Mouse (Mus musculus): ENCODE results near the gene Ncoa4. TPM values are rescaled to one million over a fixed set of nuclear protein-coding genes. Genes with fewer than 3 reads are reported as not detected.
A peak's percentile ranks its signal among the peaks of the same experiment; 100 is the strongest.
"Not testable (repeated sequence)": the region's sequence is repeated elsewhere in the genome, so short reads cannot be mapped to it uniquely, and the experiment has no call there.

Gene Ncoa4
- total and polyA plus RNA-seq, 3 experiments = 54.5 to 64.6 (median 57.9) TPM

GRCm38 (mm10) chr14:32131836-32132235 lies 27.8 kb upstream of the Ncoa4 start (continued):
- no peak for TF ChIP-seq MEF2A (IDR thresholded peaks at IDR 0.05; ENCODE audit: extremely low read depth, insufficient replicate concordance, low read depth, low read length, poor library complexity, severe bottlenecking)

- peak overlapping the region in 1 of 2 experiments; percentile 47; a peak in 2 of 4 replicates for H3K4me3 ChIP-seq (ENCODE audit: control insufficient read depth in 1 of 2, insufficient read depth in 1 of 2, low read depth in 2 of 2, low read length in 2 of 2)
- peaks cover 29 to 44% of the 10 kb centered on the region in 2 experiments for H3K4me1 ChIP-seq (ENCODE audit: control insufficient read depth in 1 of 2, insufficient read depth in 2 of 2, low read length in 2 of 2)
- DNase-seq (ENCODE audit: low read depth, low spot score) = peak; percentile 65
Observed at GRCm38 (mm10) chr14:32134293-32134692, 25.4 kb upstream of the Ncoa4 start.

GRCm38 (mm10) chr14:32136467-32136866 lies 23.2 kb upstream of the Ncoa4 start:
- not testable (repeated sequence) for H3K9me3 ChIP-seq (replicated peaks; ENCODE audit: insufficient read depth, low read length); H3K27me3 ChIP-seq (ENCODE audit: control insufficient read depth in 1 of 2, insufficient read depth in 2 of 2, low read length in 2 of 2); H3K9ac ChIP-seq (ENCODE audit: control insufficient read depth, low read depth, low read length, poor library complexity, severe bottlenecking); H3K4me3 ChIP-seq (ENCODE audit: control insufficient read depth in 1 of 2, insufficient read depth in 1 of 2, low read depth in 2 of 2, low read length in 2 of 2); H3K79me2 ChIP-seq (ENCODE audit: control insufficient read depth, insufficient read depth, low read length, poor library complexity); H3K27ac ChIP-seq (ENCODE audit: control insufficient read depth, low read depth, low read length); DNase-seq (ENCODE audit: low read depth, low spot score)
- peaks cover 31 to 51% of the 10 kb centered on the region in 2 experiments for H3K4me1 ChIP-seq (ENCODE audit: control insufficient read depth in 1 of 2, insufficient read depth in 2 of 2, low read length in 2 of 2)
- peaks cover 0 to 35% of the 10 kb centered on the region in 2 experiments; a peak in 2 of 4 replicates for H3K36me3 ChIP-seq (ENCODE audit: control insufficient read depth in 1 of 2, insufficient read depth in 2 of 2, low read length in 2 of 2)
- TF ChIP-seq EP300 (IDR thresholded peaks at IDR 0.05; ENCODE audit: low read depth in 1 of 2, low read length in 2 of 2) = peak in 1 of 2 experiments; percentile 8; a peak in 1 of 4 replicates
- TF ChIP-seq ZNF384 (IDR thresholded peaks at IDR 0.05; ENCODE audit: low read depth, low read length) = peak; percentile 85
- TF ChIP-seq ETS1 (IDR thresholded peaks at IDR 0.05; ENCODE audit: low read depth, low read length) = 0 out of 2 replicates have a peak, but pooled peaks have one; percentile 9
- peak; percentile 51 for TF ChIP-seq GATA1 (IDR thresholded peaks at IDR 0.05; ENCODE audit: low read depth, low read length)

More at GRCm38 (mm10) chr14:32134293-32134692, 25.4 kb upstream of the Ncoa4 start:
- Histone ChIP-seq H3K27ac (ENCODE audit: control insufficient read depth, low read depth, low read length) (peak overlapping the region; percentile 52), H3K9ac (ENCODE audit: control insufficient read depth, low read depth, low read length, poor library complexity, severe bottlenecking) (no peak overlapping the region), H3K79me2 (ENCODE audit: control insufficient read depth, insufficient read depth, low read length, poor library complexity) (no peaks in the 10 kb centered on the region), H3K27me3 (ENCODE audit: control insufficient read depth in 1 of 2, insufficient read depth in 2 of 2, low read length in 2 of 2) (no peaks in the 10 kb centered on the region), H3K36me3 (ENCODE audit: control insufficient read depth in 1 of 2, insufficient read depth in 2 of 2, low read length in 2 of 2) (peaks cover 0 to 36% of the 10 kb centered on the region in 2 experiments; a peak in 2 of 4 replicates), H3K9me3 (replicated peaks; ENCODE audit: insufficient read depth, low read length) (no peaks in the 10 kb centered on the region)
- TF ChIP-seq SIN3A (IDR thresholded peaks at IDR 0.05; ENCODE audit: low read length) (peak; percentile 57; the same call in 1 of the 2 replicates), MAFK (IDR thresholded peaks at IDR 0.05; ENCODE audit: borderline replicate concordance, low read depth, low read length) (peak; percentile 60), CHD1 (IDR thresholded peaks at IDR 0.05; ENCODE audit: low read depth, low read length) (no peak), ETS1 (IDR thresholded peaks at IDR 0.05; ENCODE audit: low read depth, low read length) (peak; percentile 90), ZKSCAN1 (IDR thresholded peaks at IDR 0.05; ENCODE audit: low read depth, low read length) (no peak), MYB (IDR thresholded peaks at IDR 0.05; ENCODE audit: low read depth, low read length) (peak; percentile 64; the same call in 1 of the 2 replicates), SMC3 (IDR thresholded peaks at IDR 0.05; ENCODE audit: low read depth, low read length) (no peak), RCOR1 (IDR thresholded peaks at IDR 0.05; ENCODE audit: low read depth, low read length) (peak; percentile 48), TAL1 (IDR thresholded peaks at IDR 0.05; ENCODE audit: low read length) (peak; percentile 56), EP300 (IDR thresholded peaks at IDR 0.05; ENCODE audit: low read depth in 1 of 2, low read length in 2 of 2) (peak; percentile 80 to 84), BHLHE40 (IDR thresholded peaks at IDR 0.05; ENCODE audit: borderline replicate concordance, low read depth, low read length) (no peak; the same call in 1 of the 2 replicates), POLR2AphosphoS2 (IDR thresholded peaks at IDR 0.05; ENCODE audit: low read length) (no peak), ELF1 (IDR thresholded peaks at IDR 0.05; ENCODE audit: low read depth, low read length) (no peak), TCF12 (IDR thresholded peaks at IDR 0.05; ENCODE audit: low read depth, low read length) (peak; percentile 93), GATA1 (IDR thresholded peaks at IDR 0.05; ENCODE audit: low read depth, low read length) (peak; percentile 81)

All from MEL (cell line).